Comparison of ENCODE assay signal across 14 mouse cellular contexts in the genomic region with DNA sequence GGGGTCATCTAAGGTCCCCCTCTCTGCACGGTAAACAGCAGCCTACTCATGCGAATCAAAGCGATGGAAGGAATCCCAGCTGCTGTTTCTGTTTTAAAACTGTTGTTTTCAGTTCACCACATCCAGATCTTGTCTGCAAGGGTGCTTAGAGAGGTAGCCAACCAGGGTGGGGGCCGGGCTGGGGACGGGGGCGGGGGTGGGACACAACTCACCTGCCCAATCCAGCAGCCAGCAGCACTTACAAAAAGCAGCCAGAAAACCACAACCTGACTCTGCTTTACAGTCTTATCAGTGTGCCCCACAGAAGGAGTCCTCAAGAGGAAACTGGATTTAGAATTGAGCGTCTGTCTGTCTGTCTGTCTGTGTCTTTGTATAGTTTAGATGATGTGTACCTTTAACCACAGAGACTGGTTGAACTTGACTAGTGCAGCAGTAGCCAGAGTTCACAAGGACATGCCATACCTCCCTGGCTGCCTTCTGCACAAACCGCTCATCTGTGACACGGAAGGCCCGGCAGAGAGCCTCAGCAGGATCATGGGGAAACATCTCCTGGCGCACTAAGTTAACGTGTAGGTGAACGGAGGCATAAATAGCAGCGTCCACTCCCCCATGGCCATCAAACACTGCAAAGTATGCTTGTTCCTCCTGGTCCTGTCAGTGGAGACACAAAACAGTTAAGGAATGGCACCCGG.
DNase-seq lines count a peak whose midpoint lies in the region; ATAC-seq lines count a peak whose summit lies in the region.
"Had no signal": no experiment of that assay in that cellular context is flagged by ENCODE, and none has a peak within 500 bp of the region (broad histone marks: within the 10 kb centered on the region; RNA-seq: fewer than 3 reads in every experiment).

No protein-coding gene starts in this region.

- 55% methylated on average over 15 of the region's 15 CpGs for WGBS in heart, embryonic 15.5 days
- 76% methylated on average over 15 of the region's 15 CpGs for WGBS in heart, embryonic 11.5 days (ENCODE audit: insufficient replicate concordance)
- 54% methylated on average over 15 of the region's 15 CpGs for WGBS in kidney, embryonic 15.5 days

- H3K4me1 ChIP-seq in heart, embryonic 15.5 days (replicated peaks), result peaks cover 31% of the 10 kb centered on the region
- H3K4me1 ChIP-seq in heart, embryonic 11.5 days (ENCODE audit: control insufficient read depth, insufficient read depth, low read length), result peaks cover 6% of the 10 kb centered on the region
- H3K4me1 ChIP-seq in kidney, embryonic 15.5 days, result peaks cover 12% of the 10 kb centered on the region

- no peaks in the 10 kb centered on the region for H3K36me3 ChIP-seq in heart, embryonic 15.5 days
- H3K36me3 ChIP-seq in heart, embryonic 11.5 days (ENCODE audit: control insufficient read depth, insufficient read depth, low read length), result no peaks in the 10 kb centered on the region
- 0 out of 2 replicates have a peak, but pooled peaks cover 3% of the 10 kb centered on the region for H3K36me3 ChIP-seq in kidney, embryonic 15.5 days

- no peaks in the 10 kb centered on the region for H3K27me3 ChIP-seq in heart, embryonic 15.5 days
- H3K27me3 ChIP-seq in heart, embryonic 11.5 days (ENCODE audit: control insufficient read depth, insufficient read depth, low read length), result no peaks in the 10 kb centered on the region
- H3K27me3 ChIP-seq in kidney, embryonic 15.5 days, result no peaks in the 10 kb centered on the region

- H3K27ac ChIP-seq in heart, embryonic 15.5 days, result peak overlapping the region; percentile 48
- H3K27ac ChIP-seq in heart, embryonic 11.5 days (ENCODE audit: low read depth, low read length), result no peak overlapping the region; the same call in 1 of the 2 replicates
- H3K27ac ChIP-seq in kidney, embryonic 15.5 days, result 0 out of 2 replicates have a peak overlapping the region, but pooled peaks have one; percentile 6
- H3K27ac ChIP-seq: midbrain, embryonic 10.5 days had no signal

- H3K4me2 ChIP-seq in heart, embryonic 15.5 days, result no peak overlapping the region
- H3K4me2 ChIP-seq in heart, embryonic 11.5 days, result no peak overlapping the region
- H3K4me2 ChIP-seq in kidney, embryonic 15.5 days, result no peak overlapping the region
- H3K4me2 ChIP-seq: liver, embryonic 11.5 days had no signal

- ATAC-seq in heart, embryonic 15.5 days (replicated peaks; ENCODE audit: insufficient number of reproducible peaks, insufficient read depth, low FRiP score, low read depth), result 0 out of 2 replicates have a peak, but pooled peaks have one; percentile 22
- no peak for ATAC-seq in heart, embryonic 11.5 days (replicated peaks; ENCODE audit: insufficient number of reproducible peaks, low FRiP score, low TSS enrichment)
- no peak for ATAC-seq in kidney, embryonic 15.5 days (replicated peaks; ENCODE audit: low FRiP score)
- ATAC-seq: forebrain, postnatal 0 days; hindbrain, embryonic 16.5 days; lung, postnatal 0 days had no signal

- no peak overlapping the region for H3K9ac ChIP-seq in heart, embryonic 15.5 days
- H3K9ac ChIP-seq in heart, embryonic 11.5 days (ENCODE audit: low read depth, low read length), result no peak overlapping the region
- no peak overlapping the region for H3K9ac ChIP-seq in kidney, embryonic 15.5 days
- H3K9ac ChIP-seq: forebrain, postnatal 0 days had no signal

- no peak overlapping the region for H3K4me3 ChIP-seq in heart, embryonic 15.5 days
- no peak overlapping the region for H3K4me3 ChIP-seq in heart, embryonic 11.5 days (ENCODE audit: low read depth, low read length)
- no peak overlapping the region for H3K4me3 ChIP-seq in kidney, embryonic 15.5 days (replicated peaks)
- H3K4me3 ChIP-seq: midbrain, embryonic 10.5 days had no signal

- no peaks in the 10 kb centered on the region for H3K9me3 ChIP-seq in heart, embryonic 15.5 days (replicated peaks)
- H3K9me3 ChIP-seq in heart, embryonic 11.5 days (replicated peaks; ENCODE audit: control insufficient read depth, low read length), result no peaks in the 10 kb centered on the region
- no peaks in the 10 kb centered on the region for H3K9me3 ChIP-seq in kidney, embryonic 15.5 days (replicated peaks)
- H3K9me3 ChIP-seq: midbrain, embryonic 10.5 days had no signal

- peak; percentile 41 for DNase-seq in T-cell, adult 2 months (ENCODE audit: low spot score)
- peak; percentile 77 for DNase-seq in thymus, postnatal 0 days (ENCODE audit: low spot score)
- no peak for DNase-seq in B cell, adult 2 months
- DNase-seq in ovary, postnatal 14 days (ENCODE audit: low spot score), result no peak
- DNase-seq: adrenal gland, postnatal 25 days; forebrain, postnatal 0 days; right cerebral cortex, adult 18-20 months had no signal

Comparison
In these comparisons a context has a peak if more than half of its experiments do, and no peak if none do; other contexts are left out.
1. DNase-seq: peak in T-cell, adult 2 months (single experiment) and thymus, postnatal 0 days (single experiment); none in B cell, adult 2 months (0 of 2) and ovary, postnatal 14 days (single experiment).